Mouse (Mus musculus) myocyte (in vitro differentiated cells): ENCODE measurements around the gene Ubxn4. TPM values are rescaled to one million over a fixed set of nuclear protein-coding genes. Genes with fewer than 3 reads are reported as not detected.
"Not testable (repeated sequence)": the region's sequence is repeated elsewhere in the genome, so short reads cannot be mapped to it uniquely, and the experiment has no call there.

Experiments used
- H3K27me3 ChIP-seq: one replicate; pipeline ENCODE4 v1.6.1; 2011; ENCODE audit not compliant: control insufficient read depth, insufficient read depth, insufficient read length
- H3K36me3 ChIP-seq: one replicate; pipeline ENCODE4 v1.6.1; 2011; ENCODE audit not compliant: control insufficient read depth, insufficient read depth
- H3K4me2 ChIP-seq: one replicate; pipeline ENCODE4 v1.6.1; 2011; ENCODE audit warnings: low read depth, control low read depth
- H3K4me3 ChIP-seq: one replicate; pipeline ENCODE4 v1.5.1; 2011; ENCODE audit warnings: mild to moderate bottlenecking, control low read depth, moderate library complexity
- H3K79me2 ChIP-seq: one replicate; pipeline ENCODE4 v1.6.1; 2011; ENCODE audit not compliant: control insufficient read depth, insufficient read depth
- H3ac ChIP-seq: one replicate; pipeline ENCODE4 v1.6.1; 2011; ENCODE audit not compliant: control insufficient read depth, insufficient read length
- CEBPB ChIP-seq: IDR thresholded peaks from 2 replicates; pipeline ENCODE4 v1.6.1; 2011; ENCODE audit warnings: mild to moderate bottlenecking, moderate library complexity; ENCODE audit not compliant: poor library complexity, insufficient read depth, severe bottlenecking
- E2F4 ChIP-seq: IDR thresholded peaks from one replicate; pipeline ENCODE4 v1.6.1; 2011; ENCODE audit warnings: mild to moderate bottlenecking, control low read depth, moderate library complexity; ENCODE audit not compliant: insufficient read depth
- MAX ChIP-seq: IDR thresholded peaks from one replicate; pipeline ENCODE4 v1.6.1; 2011; ENCODE audit warnings: low read depth, mild to moderate bottlenecking, control low read depth
- MYOD1 ChIP-seq, 3 experiments: IDR thresholded peaks; one replicate each; pipeline ENCODE4 v1.6.1; 2011; ENCODE audit warnings: control low read depth in 2 of 3, low read depth in 2 of 3, mild to moderate bottlenecking in 2 of 3, moderate library complexity in 1 of 3; ENCODE audit not compliant: insufficient read length in 2 of 3, control insufficient read depth in 1 of 3
- MYOG ChIP-seq, 3 experiments: IDR thresholded peaks; one replicate each; pipeline ENCODE4 v1.6.1; 2011; ENCODE audit warnings: control low read depth in 2 of 3, low read depth in 2 of 3, mild to moderate bottlenecking in 2 of 3; ENCODE audit not compliant: insufficient read length in 2 of 3, control insufficient read depth in 1 of 3, insufficient read depth in 1 of 3
- POLR2A ChIP-seq: IDR thresholded peaks from one replicate; pipeline ENCODE4 v1.6.1; 2011; ENCODE audit warnings: low read depth, mild to moderate bottlenecking, control low read depth, moderate library complexity; ENCODE audit not compliant: insufficient read length
- POLR2AphosphoS2 ChIP-seq: IDR thresholded peaks from one replicate; pipeline ENCODE4 v1.6.1; 2011; ENCODE audit warnings: low read depth, control low read depth; ENCODE audit not compliant: insufficient read length
- REST ChIP-seq: IDR thresholded peaks from one replicate; pipeline ENCODE4 v1.6.1; 2011; ENCODE audit warnings: mild to moderate bottlenecking, control low read depth, moderate library complexity; ENCODE audit not compliant: insufficient read depth, insufficient read length
- SRF ChIP-seq: IDR thresholded peaks from one replicate; pipeline ENCODE4 v1.6.1; 2011; ENCODE audit warnings: low read depth; ENCODE audit not compliant: control insufficient read depth, insufficient read length
- TCF12 ChIP-seq: IDR thresholded peaks from one replicate; pipeline ENCODE4 v1.6.1; 2011; ENCODE audit warnings: mild to moderate bottlenecking, control low read depth; ENCODE audit not compliant: poor library complexity, insufficient read depth, severe bottlenecking
- TCF3 ChIP-seq: IDR thresholded peaks from one replicate; pipeline ENCODE4 v1.6.1; 2011; ENCODE audit warnings: low read depth, control low read depth; ENCODE audit not compliant: insufficient read length
- USF1 ChIP-seq: IDR thresholded peaks from one replicate; pipeline ENCODE4 v1.6.1; 2011; ENCODE audit warnings: low read depth, mild to moderate bottlenecking, control low read depth, moderate library complexity
- polyA plus RNA-seq: library from polyadenylated mRNA; unstranded; fragments of >200 nt; fragmentation: generic; extraction: Trizol; gene quantifications from one replicate; pipeline ENCODE4 v1.2.1, GENCODE M21; 2012; ENCODE audit warnings: missing spikeins

Ubxn4 gene
- polyA plus RNA-seq, 1 experiment: 30.1 TPM

DNA sequence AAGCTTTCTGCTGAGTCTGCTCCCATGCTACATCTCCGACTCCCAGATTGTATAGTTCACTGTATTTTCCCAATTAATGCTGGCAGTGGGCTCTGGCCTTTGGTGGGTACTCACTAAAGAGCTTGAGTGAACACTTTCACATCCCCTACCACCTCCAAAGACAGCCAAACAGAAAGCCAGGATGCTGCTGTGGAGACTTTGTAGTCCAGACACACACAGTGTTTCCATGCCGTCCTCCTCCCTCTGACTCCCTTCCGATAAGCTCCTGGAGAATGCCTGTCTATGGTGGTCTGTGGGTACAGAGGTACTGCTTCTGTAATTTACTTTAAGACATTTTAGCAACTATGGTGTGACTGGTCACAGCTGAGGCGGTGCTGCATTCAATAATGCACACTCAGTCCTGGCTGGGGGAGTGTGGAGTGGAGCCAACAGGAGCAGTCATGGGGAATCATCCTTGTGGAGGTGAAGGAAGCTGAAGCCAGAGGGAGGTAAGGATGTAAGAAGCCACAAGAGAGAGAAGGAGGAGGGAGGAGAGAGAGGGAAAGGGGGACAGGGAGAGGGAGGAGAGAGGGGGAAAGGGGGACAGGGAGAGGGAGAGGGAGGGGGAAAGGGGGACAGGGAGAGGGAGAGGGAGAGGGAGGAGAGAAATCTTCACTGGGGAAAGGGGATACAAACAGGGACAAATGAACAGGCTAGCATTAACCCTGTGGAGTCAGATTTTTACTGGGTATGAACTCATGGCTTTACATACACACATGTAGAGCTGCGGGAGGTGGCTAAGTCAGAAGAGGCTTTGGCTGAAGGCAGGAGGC, 52.2 kb downstream of the Ubxn4 start:
- Histone ChIP-seq H3K4me3 (no peak overlapping the region), H3K79me2 (no peaks in the 10 kb centered on the region), H3K27me3 (no peaks in the 10 kb centered on the region), H3K36me3 (no peaks in the 10 kb centered on the region), H3K4me2 (no peak overlapping the region), H3ac (no peak overlapping the region)
- TF ChIP-seq USF1 (no peak), TCF12 (no peak), POLR2A (no peak), MYOG (IDR thresholded peaks at IDR 0.05; ENCODE audit: control insufficient read depth in 1 of 3, insufficient read depth in 1 of 3, insufficient read length in 2 of 3, low read depth in 2 of 3) (no peak), SRF (no peak), E2F4 (no peak), REST (no peak), MYOD1 (IDR thresholded peaks at IDR 0.05; ENCODE audit: control insufficient read depth in 1 of 3, insufficient read length in 2 of 3, low read depth in 2 of 3) (no peak), TCF3 (no peak), MAX (no peak), CEBPB (no peak), POLR2AphosphoS2 (no peak)

DNA sequence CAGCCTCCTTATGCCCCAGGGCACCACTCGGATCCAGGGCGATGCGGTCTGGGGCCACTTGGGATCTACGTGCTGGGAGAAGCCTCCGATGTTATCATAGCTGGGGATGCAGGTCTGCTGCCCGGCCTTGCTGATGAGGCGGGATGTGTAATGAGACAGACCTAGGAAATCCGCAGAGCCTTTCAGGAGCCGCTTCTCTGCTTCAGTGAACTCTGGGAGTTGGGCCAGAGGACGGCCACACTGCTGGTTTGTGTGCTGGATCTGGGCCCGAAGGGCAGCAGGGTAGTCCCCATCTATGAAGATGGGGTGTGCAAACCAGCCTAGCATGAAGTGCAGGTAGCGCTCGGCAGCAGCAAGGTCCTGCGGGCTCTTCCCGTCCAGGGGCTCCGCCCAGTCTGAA, 60.1 kb downstream of the Ubxn4 start:
- no peaks in the 10 kb centered on the region for H3K27me3 ChIP-seq
- H3K36me3 ChIP-seq: no peaks in the 10 kb centered on the region
- H3K79me2 ChIP-seq: no peaks in the 10 kb centered on the region
- no peak overlapping the region for H3ac ChIP-seq
- H3K4me3 ChIP-seq: no peak overlapping the region
- TF ChIP-seq SRF (no peak), E2F4 (no peak), MAX (no peak), TCF12 (no peak), POLR2A (no peak)
- no peak overlapping the region for H3K4me2 ChIP-seq

DNA sequence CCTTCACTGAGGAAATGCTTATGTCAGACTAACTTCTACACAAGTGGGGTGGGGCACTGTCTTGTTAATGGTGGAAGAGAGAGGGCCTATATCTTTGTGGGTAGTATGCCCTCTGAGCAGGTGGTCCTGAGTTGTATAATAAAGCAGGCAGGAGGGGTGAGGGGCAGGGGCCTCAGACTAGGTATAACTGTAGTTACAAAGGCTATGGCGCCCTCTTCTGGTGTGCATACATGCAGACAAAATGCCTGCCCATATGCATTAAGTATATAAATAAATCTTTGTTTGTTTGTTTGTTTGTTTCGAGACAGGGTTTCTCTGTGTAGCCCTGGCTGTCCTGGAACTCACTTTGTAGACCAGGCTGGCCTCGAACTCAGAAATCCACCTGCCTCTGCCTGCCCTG, 65.3 kb downstream of the Ubxn4 start:
- no peak overlapping the region for H3K4me3 ChIP-seq
- H3K27me3 ChIP-seq: no peaks in the 10 kb centered on the region
- no peaks in the 10 kb centered on the region for H3K36me3 ChIP-seq
- TF ChIP-seq MYOG (IDR thresholded peaks at IDR 0.05; ENCODE audit: control insufficient read depth in 1 of 3, insufficient read depth in 1 of 3, insufficient read length in 2 of 3, low read depth in 2 of 3) (no peak), POLR2AphosphoS2 (no peak)
- no peaks in the 10 kb centered on the region for H3K79me2 ChIP-seq
- H3K4me2 ChIP-seq: no peak overlapping the region
- no peak overlapping the region for H3ac ChIP-seq

GRCm38 (mm10) chr1:128314665-128315064, 70.9 kb downstream of the Ubxn4 start:
- TF ChIP-seq TCF3 (no peak), TCF12 (no peak), MYOG (IDR thresholded peaks at IDR 0.05; ENCODE audit: control insufficient read depth in 1 of 3, insufficient read depth in 1 of 3, insufficient read length in 2 of 3, low read depth in 2 of 3) (no peak), POLR2AphosphoS2 (no peak), MAX (no peak), SRF (no peak), POLR2A (no peak), REST (no peak), E2F4 (no peak), USF1 (no peak), MYOD1 (IDR thresholded peaks at IDR 0.05; ENCODE audit: control insufficient read depth in 1 of 3, insufficient read length in 2 of 3, low read depth in 2 of 3) (no peak), CEBPB (no peak)
- Histone ChIP-seq H3ac (no peak overlapping the region), H3K36me3 (no peaks in the 10 kb centered on the region), H3K4me3 (no peak overlapping the region), H3K79me2 (no peaks in the 10 kb centered on the region), H3K4me2 (no peak overlapping the region), H3K27me3 (no peaks in the 10 kb centered on the region)

DNA sequence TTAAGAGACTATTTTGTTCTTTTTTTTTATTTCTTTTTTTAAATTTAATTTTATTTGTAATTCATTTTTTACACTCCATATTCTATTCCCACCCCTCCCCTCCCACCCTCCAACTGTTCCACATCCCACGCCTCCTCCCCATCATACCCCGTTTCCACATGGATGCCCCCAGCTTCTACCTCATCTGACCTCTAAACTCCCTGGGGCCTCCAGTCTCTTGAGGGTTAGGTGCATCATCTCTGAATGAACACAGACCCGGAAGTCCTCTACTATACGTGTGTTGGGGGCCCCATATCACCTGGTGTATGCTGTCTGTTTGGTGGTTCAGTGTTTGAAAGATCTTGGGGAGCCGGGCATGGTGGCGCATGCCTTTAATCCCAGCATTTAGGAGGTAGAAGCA, 75.5 kb downstream of the Ubxn4 start:
- not testable (repeated sequence) for H3K27me3 ChIP-seq

GRCm38 (mm10) chr1:128323026-128323643, 79.4 kb downstream of the Ubxn4 start:
- H3K4me2 ChIP-seq: no peak overlapping the region
- no peak overlapping the region for H3K4me3 ChIP-seq
- no peak overlapping the region for H3ac ChIP-seq
- H3K27me3 ChIP-seq: no peaks in the 10 kb centered on the region
- H3K79me2 ChIP-seq: no peaks in the 10 kb centered on the region
- TF ChIP-seq MYOG (IDR thresholded peaks at IDR 0.05; ENCODE audit: control insufficient read depth in 1 of 3, insufficient read depth in 1 of 3, insufficient read length in 2 of 3, low read depth in 2 of 3) (no peak), TCF3 (no peak), REST (no peak), TCF12 (no peak), USF1 (no peak), MYOD1 (IDR thresholded peaks at IDR 0.05; ENCODE audit: control insufficient read depth in 1 of 3, insufficient read length in 2 of 3, low read depth in 2 of 3) (no peak), MAX (no peak), CEBPB (no peak), E2F4 (no peak), POLR2A (no peak), SRF (no peak)
- no peaks in the 10 kb centered on the region for H3K36me3 ChIP-seq

More for the DNA sequence above, 75.5 kb downstream of the Ubxn4 start:
- not testable (repeated sequence) for H3K79me2 ChIP-seq, H3K4me3 ChIP-seq, H3ac ChIP-seq, H3K36me3 ChIP-seq, H3K4me2 ChIP-seq
